Mouse (Mus musculus) liver, embryonic 13.5 days (tissue): ENCODE results near the gene Rufy4. TPM values are rescaled to one million over a fixed set of nuclear protein-coding genes. Genes with fewer than 3 reads are reported as not detected.

Experiments used
- ATAC-seq: fragments of 200-750 bp; cut with Nextera tagmentation; 2 replicates; pipeline ENCODE4 v1.8.0; 2017; ENCODE audit warnings: low read depth, mild to moderate bottlenecking, moderate number of reproducible peaks, moderate library complexity
- DNase-seq: peaks from one replicate; pipeline ENCODE4 v3.0.0; 2022
- H3K27ac ChIP-seq: fragments of 300-500 bp; sonication (generic); 2 replicates; pipeline ENCODE4 v1.5.1; 2015; ENCODE audit warnings: moderate library complexity, mild to moderate bottlenecking, inconsistent platforms
- H3K27me3 ChIP-seq: fragments of 300-500 bp; sonication (generic); 2 replicates; pipeline ENCODE4 v1.6.1; 2015; ENCODE audit warnings: mild to moderate bottlenecking, inconsistent platforms
- H3K36me3 ChIP-seq: fragments of 300-500 bp; sonication (generic); 2 replicates; pipeline ENCODE4 v1.6.1; 2015; ENCODE audit warnings: mild to moderate bottlenecking, inconsistent platforms
- H3K4me1 ChIP-seq: fragments of 300-500 bp; sonication (generic); replicated peaks from 2 replicates; pipeline ENCODE4 v1.6.1; 2015; ENCODE audit warnings: inconsistent platforms
- H3K4me2 ChIP-seq: fragments of 300-500 bp; sonication (generic); 2 replicates; pipeline ENCODE4 v1.6.1; 2015; ENCODE audit warnings: inconsistent platforms, mild to moderate bottlenecking, moderate library complexity
- H3K4me3 ChIP-seq: fragments of 300-500 bp; sonication (generic); replicated peaks from 2 replicates; pipeline ENCODE4 v1.5.1; 2015; ENCODE audit warnings: mild to moderate bottlenecking, inconsistent platforms
- H3K9ac ChIP-seq: fragments of 300-500 bp; sonication (generic); 2 replicates; pipeline ENCODE4 v1.6.1; 2015; ENCODE audit warnings: mild to moderate bottlenecking, inconsistent platforms
- H3K9me3 ChIP-seq: fragments of 300-500 bp; sonication (generic); replicated peaks from 2 replicates; pipeline ENCODE4 v1.6.1; 2016; ENCODE audit warnings: inconsistent platforms
- WGBS: fragments of 180-500 bp; shearing (Covaris S2); methylation state at CpG from one replicate; pipeline ENCODE4 v1.1.7; 2015; ENCODE audit not compliant: insufficient replicate concordance; 5-methylcytosine and 5-hydroxymethylcytosine counted together
- polyA plus RNA-seq: library from polyadenylated mRNA; unstranded; fragments of >200 nt; fragmentation: Nextera tagmentation; extraction: Ambion mirVana; gene quantifications from 2 replicates; pipeline ENCODE4 v1.2.1, GENCODE M21; 2015

Rufy4 gene
- 0.10 TPM in 2 replicates for polyA plus RNA-seq

DNA sequence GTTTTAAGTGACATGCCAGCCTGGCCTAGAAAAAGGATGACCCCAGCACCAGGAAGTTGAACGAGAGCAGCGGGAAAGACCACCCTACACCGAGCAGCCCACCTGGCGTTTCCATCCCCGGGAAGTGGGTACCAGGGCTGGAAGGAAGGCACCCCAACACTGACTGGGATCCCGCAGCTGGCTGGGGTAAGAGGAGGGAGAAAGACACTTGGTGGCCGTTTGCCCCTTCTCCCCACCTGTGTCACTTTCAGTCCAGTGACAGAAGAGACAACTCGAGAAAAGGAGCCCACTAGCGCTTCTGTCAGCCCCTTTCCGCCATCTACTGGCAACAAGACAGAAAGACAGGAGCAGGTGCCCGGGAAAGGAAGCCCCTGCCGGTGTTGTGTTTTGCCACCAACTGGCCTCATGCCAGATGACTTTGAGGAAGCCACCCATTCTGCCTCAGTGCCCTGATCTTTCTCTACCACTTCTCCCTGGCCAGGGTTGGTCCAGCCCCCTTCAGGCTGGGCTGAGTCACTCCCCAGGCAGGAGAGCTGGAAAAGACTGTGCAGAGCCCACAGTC is at the start of gene Rufy4:
Gene Rufy4, plus strand, starts transcription at position 551 of the 562 bp plus-strand sequence.
- Histone ChIP-seq H3K4me2 (peak within 1 kb of the TSS; percentile 76), H3K4me1 (peaks cover 13% of the 10 kb centered on the region), H3K27me3 (peaks cover 65% of the 10 kb centered on the region), H3K36me3 (no peaks in the 10 kb centered on the region), H3K4me3 (peak within 1 kb of the TSS; percentile 56), H3K9me3 (no peaks in the 10 kb centered on the region), H3K9ac (peak within 1 kb of the TSS; percentile 59; the same call in 1 of the 2 replicates), H3K27ac (no peak within 1 kb of the TSS)
- ATAC-seq (no peak), DNase-seq (peak; percentile 41)
- 0% methylated on average over 12 of the region's 12 CpGs for WGBS

- H3K4me1 ChIP-seq: no peaks in the 10 kb centered on the region; the same call in 1 of the 2 replicates
- no peak overlapping the region for H3K4me3 ChIP-seq
- no peaks in the 10 kb centered on the region for H3K27me3 ChIP-seq
- ATAC-seq: no peak
- no peaks in the 10 kb centered on the region for H3K36me3 ChIP-seq
- 60% methylated on average over 4 of the region's 4 CpGs for WGBS
- no peaks in the 10 kb centered on the region for H3K9me3 ChIP-seq
- H3K9ac ChIP-seq: no peak overlapping the region
- no peak for DNase-seq
- H3K27ac ChIP-seq: no peak overlapping the region
- H3K4me2 ChIP-seq: no peak overlapping the region
Measured at GRCm38 (mm10) chr1:74076230-74076629, 49.1 kb upstream of the Rufy4 start.

- DNase-seq: peak; percentile 33
- Histone ChIP-seq H3K9me3 (no peaks in the 10 kb centered on the region), H3K4me1 (peaks cover 11% of the 10 kb centered on the region), H3K9ac (no peak overlapping the region), H3K4me3 (no peak overlapping the region), H3K27me3 (no peaks in the 10 kb centered on the region), H3K27ac (no peak overlapping the region), H3K36me3 (no peaks in the 10 kb centered on the region), H3K4me2 (no peak overlapping the region)
- 0% methylated on average over 2 of the region's 2 CpGs for WGBS
- peak; percentile 27; the same call in 1 of the 2 replicates for ATAC-seq
Measured at GRCm38 (mm10) chr1:74077353-74077752, 48.0 kb upstream of the Rufy4 start.

- no peak overlapping the region for H3K4me2 ChIP-seq
- WGBS: 10% methylated on average over 2 of the region's 2 CpGs
- H3K9ac ChIP-seq: no peak overlapping the region
- DNase-seq: no peak
- H3K27ac ChIP-seq: peak overlapping the region; percentile 63
- peak; percentile 30; the same call in 1 of the 2 replicates for ATAC-seq
- H3K4me1 ChIP-seq: peaks cover 22% of the 10 kb centered on the region
- no peaks in the 10 kb centered on the region for H3K9me3 ChIP-seq
- H3K27me3 ChIP-seq: no peaks in the 10 kb centered on the region
- H3K36me3 ChIP-seq: no peaks in the 10 kb centered on the region
- H3K4me3 ChIP-seq: no peak overlapping the region
Measured at GRCm38 (mm10) chr1:74081573-74081989, 43.8 kb upstream of the Rufy4 start.

- Histone ChIP-seq H3K27me3 (no peaks in the 10 kb centered on the region), H3K27ac (no peak overlapping the region), H3K4me3 (no peak overlapping the region), H3K4me2 (no peak overlapping the region), H3K36me3 (no peaks in the 10 kb centered on the region), H3K4me1 (peaks cover 22% of the 10 kb centered on the region), H3K9ac (no peak overlapping the region), H3K9me3 (no peaks in the 10 kb centered on the region)
- ATAC-seq: peak; percentile 35; the same call in 1 of the 2 replicates
- WGBS: 10% methylated on average over 6 of the region's 6 CpGs
- DNase-seq: peak; percentile 20
Measured at GRCm38 (mm10) chr1:74082841-74083463, 42.4 kb upstream of the Rufy4 start.

DNA sequence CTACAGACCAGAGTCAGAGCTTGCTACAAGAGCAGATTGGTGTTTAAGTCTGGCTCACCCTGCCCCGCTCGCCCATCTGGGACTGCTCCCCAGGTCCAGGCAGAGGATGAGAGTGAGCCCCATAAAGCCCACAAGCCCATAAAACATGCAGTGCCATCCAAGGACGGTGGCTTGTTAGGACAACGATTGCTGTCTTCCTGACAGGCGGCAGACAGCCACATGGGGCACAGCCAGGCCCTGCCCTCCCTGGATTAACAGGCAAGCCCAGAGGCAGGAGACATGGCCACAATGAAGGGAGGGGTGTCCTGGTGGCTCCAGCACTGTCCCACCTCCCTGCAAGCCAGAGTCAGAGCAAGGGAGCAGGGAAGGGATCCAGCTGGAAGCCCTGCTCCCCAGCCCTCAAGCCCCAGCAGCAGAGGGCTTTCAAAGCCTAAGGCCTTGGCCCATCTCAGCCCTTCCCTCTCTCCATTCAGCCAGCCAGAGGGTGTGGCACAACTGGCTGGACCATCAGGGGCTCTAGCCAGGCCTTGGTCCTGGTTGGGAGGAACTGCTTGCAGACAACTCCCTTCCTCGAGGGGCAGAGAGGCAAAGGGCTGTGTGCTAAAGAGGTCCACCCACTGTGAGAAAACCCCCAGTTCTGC is 41.2 kb upstream of the Rufy4 start:
- Histone ChIP-seq H3K9me3 (no peaks in the 10 kb centered on the region), H3K36me3 (no peaks in the 10 kb centered on the region), H3K4me3 (no peak overlapping the region), H3K27ac (no peak overlapping the region), H3K4me2 (no peak overlapping the region), H3K27me3 (0 out of 2 replicates have a peak, but pooled peaks cover 3% of the 10 kb centered on the region), H3K4me1 (peaks cover 22% of the 10 kb centered on the region), H3K9ac (no peak overlapping the region)
- ATAC-seq (no peak), DNase-seq (no peak)
- 52% methylated on average over 6 of the region's 6 CpGs for WGBS

DNA sequence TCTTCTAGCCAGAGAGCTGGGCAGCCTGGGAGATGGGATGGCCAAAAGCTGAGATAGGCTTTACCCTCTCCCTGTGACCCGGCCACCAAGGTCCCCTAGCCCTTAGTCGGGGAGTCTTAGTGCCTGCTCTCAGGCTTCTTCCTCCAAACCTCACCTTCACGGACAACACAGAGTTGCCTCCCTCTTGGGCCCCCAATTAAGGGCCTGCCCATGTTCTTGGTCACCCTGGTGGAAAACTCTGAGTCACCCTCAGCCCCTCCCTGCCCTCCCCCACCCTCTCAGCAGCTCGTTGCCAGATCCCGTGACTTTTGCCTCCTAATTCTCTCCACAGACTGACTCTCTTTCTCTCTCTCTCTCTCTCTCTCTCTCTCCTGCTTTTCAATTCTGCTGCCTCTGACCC is 40.6 kb upstream of the Rufy4 start:
- no peak overlapping the region for H3K4me3 ChIP-seq
- H3K9me3 ChIP-seq: no peaks in the 10 kb centered on the region
- H3K36me3 ChIP-seq: no peaks in the 10 kb centered on the region
- DNase-seq (no peak), ATAC-seq (no peak)
- 0 out of 2 replicates have a peak, but pooled peaks cover 4% of the 10 kb centered on the region for H3K27me3 ChIP-seq
- H3K27ac ChIP-seq: no peak overlapping the region
- H3K4me1 ChIP-seq: peaks cover 22% of the 10 kb centered on the region
- 33% methylated on average over 5 of the region's 5 CpGs for WGBS
- no peak overlapping the region for H3K9ac ChIP-seq
- H3K4me2 ChIP-seq: no peak overlapping the region

GRCm38 (mm10) chr1:74085566-74085965 is 39.8 kb upstream of the Rufy4 start:
- Histone ChIP-seq H3K4me3 (no peak overlapping the region), H3K27ac (no peak overlapping the region), H3K36me3 (no peaks in the 10 kb centered on the region), H3K4me1 (peaks cover 22% of the 10 kb centered on the region), H3K4me2 (no peak overlapping the region), H3K9ac (no peak overlapping the region), H3K9me3 (no peaks in the 10 kb centered on the region), H3K27me3 (peaks cover 11% of the 10 kb centered on the region; the same call in 1 of the 2 replicates)
- 67% methylated on average over 7 of the region's 7 CpGs for WGBS
- DNase-seq: no peak
- no peak for ATAC-seq

GRCm38 (mm10) chr1:74088569-74088968 is 36.8 kb upstream of the Rufy4 start:
- no peaks in the 10 kb centered on the region for H3K36me3 ChIP-seq
- 28% methylated on average over 1 of the region's 1 CpGs for WGBS
- H3K4me3 ChIP-seq: no peak overlapping the region
- no peak for DNase-seq
- no peak overlapping the region for H3K4me2 ChIP-seq
- no peak overlapping the region for H3K27ac ChIP-seq
- H3K27me3 ChIP-seq: peaks cover 21% of the 10 kb centered on the region; the same call in 1 of the 2 replicates
- 0 out of 2 replicates have a peak, but pooled peaks cover 4% of the 10 kb centered on the region for H3K4me1 ChIP-seq
- H3K9ac ChIP-seq: no peak overlapping the region
- ATAC-seq: no peak
- H3K9me3 ChIP-seq: no peaks in the 10 kb centered on the region

DNA sequence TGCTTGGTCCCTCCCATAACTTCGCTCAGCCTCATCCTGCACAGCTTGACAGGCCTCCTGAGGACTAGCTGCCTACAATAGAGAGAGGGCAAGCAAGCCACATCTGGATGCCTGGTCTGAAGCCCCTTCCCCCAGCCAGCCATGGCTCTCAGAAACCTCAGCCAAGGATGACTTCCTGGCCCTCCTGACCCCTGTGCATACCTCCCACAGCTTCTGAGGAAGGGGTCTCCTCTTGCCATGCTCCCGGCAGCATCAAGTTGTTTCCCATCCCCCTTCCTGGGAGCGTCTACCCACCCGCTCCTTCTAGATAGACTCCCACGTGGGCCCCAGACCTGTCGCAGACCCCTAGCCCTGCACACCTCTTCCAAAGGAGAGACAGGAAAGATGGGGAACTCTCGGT is 35.0 kb upstream of the Rufy4 start:
- 57% methylated on average over 7 of the region's 7 CpGs for WGBS
- Histone ChIP-seq H3K4me2 (peak overlapping the region; percentile 24), H3K27ac (no peak overlapping the region), H3K27me3 (peaks cover 33% of the 10 kb centered on the region), H3K9me3 (no peaks in the 10 kb centered on the region), H3K4me3 (peak overlapping the region; percentile 10), H3K36me3 (no peaks in the 10 kb centered on the region), H3K9ac (no peak overlapping the region), H3K4me1 (no peaks in the 10 kb centered on the region)
- no peak for DNase-seq
- no peak for ATAC-seq

DNA sequence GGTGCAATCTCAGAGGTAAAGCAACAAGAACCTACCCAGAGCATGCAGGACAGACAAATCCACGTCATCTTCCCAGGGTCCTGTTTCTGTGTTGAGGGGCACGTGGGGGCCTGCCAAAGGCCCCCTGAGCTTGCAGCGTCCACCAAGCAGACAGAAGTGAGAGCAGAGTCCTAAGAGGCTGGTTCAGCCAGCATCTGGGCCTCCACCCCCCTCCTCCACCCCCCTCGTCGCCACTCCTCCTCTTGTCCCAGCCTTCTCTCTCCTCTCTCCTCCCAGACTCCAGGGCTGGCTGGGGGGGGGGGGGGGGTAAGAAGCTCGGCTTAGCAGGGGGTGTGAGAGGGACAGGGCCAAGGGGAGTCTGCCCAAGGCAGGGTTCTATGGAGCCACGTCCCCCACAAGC is 34.2 kb upstream of the Rufy4 start:
- H3K27me3 ChIP-seq: peaks cover 41% of the 10 kb centered on the region
- H3K9ac ChIP-seq: no peak overlapping the region
- no peaks in the 10 kb centered on the region for H3K36me3 ChIP-seq
- no peak for DNase-seq
- ATAC-seq: no peak
- H3K4me2 ChIP-seq: 0 out of 2 replicates have a peak overlapping the region, but pooled peaks have one; percentile 24
- 36% methylated on average over 7 of the region's 7 CpGs for WGBS
- 0 out of 2 replicates have a peak overlapping the region, but pooled peaks have one; percentile 12 for H3K27ac ChIP-seq
- H3K9me3 ChIP-seq: no peaks in the 10 kb centered on the region
- no peaks in the 10 kb centered on the region for H3K4me1 ChIP-seq
- peak overlapping the region; percentile 10; the same call in 1 of the 2 replicates for H3K4me3 ChIP-seq
